Mouse (Mus musculus) neural tube, embryonic 14.5 days (tissue): ENCODE measurements around the gene Dlgap1. TPM values are rescaled to one million over a fixed set of nuclear protein-coding genes. Genes with fewer than 3 reads are reported as not detected.

Experiments used
- ATAC-seq: fragments of 200-750 bp; cut with Nextera tagmentation; 2 replicates; pipeline ENCODE4 v1.8.0; 2017; ENCODE audit warnings: low read depth, mild to moderate bottlenecking, moderate TSS enrichment, moderate library complexity
- H3K27ac ChIP-seq: fragments of 300-500 bp; sonication (generic); 2 replicates; pipeline ENCODE4 v1.5.1; 2014; ENCODE audit warnings: low read depth, mild to moderate bottlenecking, control low read depth, low read length, moderate library complexity, mixed read lengths
- H3K27me3 ChIP-seq: fragments of 300-500 bp; sonication (generic); 2 replicates; pipeline ENCODE4 v1.6.1; 2014; ENCODE audit warnings: low read length; ENCODE audit not compliant: control insufficient read depth, insufficient read depth
- H3K36me3 ChIP-seq: fragments of 300-500 bp; sonication (generic); 2 replicates; pipeline ENCODE4 v1.6.1; 2014; ENCODE audit warnings: low read length, mixed read lengths; ENCODE audit not compliant: control insufficient read depth, insufficient read depth
- H3K4me1 ChIP-seq: fragments of 300-500 bp; sonication (generic); 2 replicates; pipeline ENCODE4 v1.6.1; 2014; ENCODE audit warnings: low read length; ENCODE audit not compliant: control insufficient read depth, insufficient read depth
- H3K4me2 ChIP-seq: fragments of 300-500 bp; sonication (generic); 2 replicates; pipeline ENCODE4 v1.6.1; 2014; ENCODE audit warnings: mild to moderate bottlenecking, low read depth, low read length, control low read depth
- H3K4me3 ChIP-seq: fragments of 300-500 bp; sonication (generic); 2 replicates; pipeline ENCODE4 v1.5.1; 2014; ENCODE audit warnings: low read depth, low read length, control low read depth, mixed read lengths
- H3K9ac ChIP-seq: fragments of 300-500 bp; sonication (generic); replicated peaks from 2 replicates; pipeline ENCODE4 v1.6.1; 2014; ENCODE audit warnings: low read depth, mild to moderate bottlenecking, control low read depth, low read length, mixed read lengths
- H3K9me3 ChIP-seq: fragments of 300-500 bp; sonication (generic); 2 replicates; pipeline ENCODE4 v1.6.1; 2016; ENCODE audit warnings: low read length; ENCODE audit not compliant: control insufficient read depth
- WGBS: fragments of 180-500 bp; shearing (Covaris S2); extraction: QIAGEN DNeasy Blood & Tissue Kit; methylation state at CpG from one replicate; pipeline ENCODE4 v1.1.7; 2014; 5-methylcytosine and 5-hydroxymethylcytosine counted together
- polyA plus RNA-seq: library from polyadenylated mRNA; unstranded; fragments of >200 nt; fragmentation: Nextera tagmentation; extraction: Ambion mirVana; gene quantifications from 2 replicates; pipeline ENCODE4 v1.2.1, GENCODE M21; 2014

Gene Dlgap1
- polyA plus RNA-seq, 1 experiment from 2014 or later = 51.0 TPM

DNA sequence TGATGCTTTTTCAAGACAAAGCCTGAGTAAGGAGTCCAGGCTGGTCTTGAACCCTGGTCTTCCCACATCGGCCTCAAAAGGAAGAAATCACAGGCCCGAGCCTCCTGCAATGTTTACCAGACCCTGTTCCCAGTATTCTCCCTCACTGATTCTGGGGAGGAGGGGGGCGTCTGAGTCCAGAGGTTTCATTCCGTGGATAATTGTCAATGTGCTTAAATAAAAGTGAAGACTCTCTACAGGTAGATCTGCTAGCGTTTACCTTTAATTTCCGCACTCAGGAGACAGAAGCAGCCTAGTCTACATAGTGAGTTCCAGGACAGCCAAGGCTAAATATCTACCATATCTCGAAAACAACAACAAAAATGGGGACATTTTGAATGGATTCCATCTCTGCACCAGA lies 785.8 kb downstream of the Dlgap1 start:
- Histone ChIP-seq H3K4me3 (no peak overlapping the region), H3K9ac (no peak overlapping the region), H3K27me3 (no peaks in the 10 kb centered on the region), H3K4me1 (peaks cover 8% of the 10 kb centered on the region), H3K27ac (no peak overlapping the region), H3K9me3 (no peaks in the 10 kb centered on the region), H3K36me3 (no peaks in the 10 kb centered on the region), H3K4me2 (peak overlapping the region; percentile 48; the same call in 1 of the 2 replicates)
- no peak for ATAC-seq
- WGBS = 54% methylated on average over 7 of the region's 7 CpGs

- peak overlapping the region; percentile 48 for H3K4me2 ChIP-seq
- H3K27ac ChIP-seq = peak overlapping the region; percentile 73
- no peaks in the 10 kb centered on the region for H3K36me3 ChIP-seq
- H3K4me1 ChIP-seq = peaks cover 8% of the 10 kb centered on the region
- H3K27me3 ChIP-seq = no peaks in the 10 kb centered on the region
- H3K9ac ChIP-seq = no peak overlapping the region
- H3K9me3 ChIP-seq = no peaks in the 10 kb centered on the region
- WGBS = under 1% methylated on average over 22 of the region's 22 CpGs
- ATAC-seq = peak; percentile 75
- peak overlapping the region; percentile 21; the same call in 1 of the 2 replicates for H3K4me3 ChIP-seq
Observed at GRCm38 (mm10) chr17:70755039-70755668, 786.3 kb downstream of the Dlgap1 start.

- H3K9me3 ChIP-seq = no peaks in the 10 kb centered on the region
- H3K4me1 ChIP-seq = peaks cover 8% of the 10 kb centered on the region
- H3K27ac ChIP-seq = peak overlapping the region; percentile 73
- peak overlapping the region; percentile 48 for H3K4me2 ChIP-seq
- peak; percentile 70; the same call in 1 of the 2 replicates for ATAC-seq
- WGBS = 3% methylated on average over 14 of the region's 14 CpGs
- no peaks in the 10 kb centered on the region for H3K27me3 ChIP-seq
- no peaks in the 10 kb centered on the region for H3K36me3 ChIP-seq
- no peak overlapping the region for H3K9ac ChIP-seq
- peak overlapping the region; percentile 21; the same call in 1 of the 2 replicates for H3K4me3 ChIP-seq
Observed at GRCm38 (mm10) chr17:70755669-70756263, 786.9 kb downstream of the Dlgap1 start.

- H3K36me3 ChIP-seq = no peaks in the 10 kb centered on the region
- H3K4me3 ChIP-seq = no peak overlapping the region
- no peaks in the 10 kb centered on the region for H3K4me1 ChIP-seq
- H3K9ac ChIP-seq = no peak overlapping the region
- WGBS = 91% methylated on average over 7 of the region's 7 CpGs
- H3K27me3 ChIP-seq = no peaks in the 10 kb centered on the region
- H3K9me3 ChIP-seq = no peaks in the 10 kb centered on the region
- no peak overlapping the region for H3K4me2 ChIP-seq
- no peak for ATAC-seq
- no peak overlapping the region for H3K27ac ChIP-seq
Observed at GRCm38 (mm10) chr17:70762001-70762400, 793.1 kb downstream of the Dlgap1 start.

- no peak for ATAC-seq
- H3K36me3 ChIP-seq = no peaks in the 10 kb centered on the region
- 85% methylated on average over 10 of the region's 10 CpGs for WGBS
Observed at GRCm38 (mm10) chr17:70762634-70763033, 793.8 kb downstream of the Dlgap1 start.

GRCm38 (mm10) chr17:70765337-70765736 lies 796.5 kb downstream of the Dlgap1 start:
- no peaks in the 10 kb centered on the region for H3K36me3 ChIP-seq
- 95% methylated on average over 9 of the region's 9 CpGs for WGBS
- no peak for ATAC-seq
- H3K27ac ChIP-seq = no peak overlapping the region
- no peaks in the 10 kb centered on the region for H3K27me3 ChIP-seq
- no peak overlapping the region for H3K9ac ChIP-seq
- no peaks in the 10 kb centered on the region for H3K9me3 ChIP-seq
- no peak overlapping the region for H3K4me2 ChIP-seq
- H3K4me1 ChIP-seq = no peaks in the 10 kb centered on the region
- no peak overlapping the region for H3K4me3 ChIP-seq

More at GRCm38 (mm10) chr17:70762634-70763033, 793.8 kb downstream of the Dlgap1 start:
- Histone ChIP-seq H3K9me3 (no peaks in the 10 kb centered on the region), H3K4me1 (no peaks in the 10 kb centered on the region), H3K27me3 (no peaks in the 10 kb centered on the region), H3K27ac (no peak overlapping the region), H3K9ac (no peak overlapping the region), H3K4me2 (no peak overlapping the region), H3K4me3 (no peak overlapping the region)

GRCm38 (mm10) chr17:70765976-70766375 lies 797.1 kb downstream of the Dlgap1 start:
- H3K9me3 ChIP-seq = no peaks in the 10 kb centered on the region
- no peaks in the 10 kb centered on the region for H3K27me3 ChIP-seq
- 93% methylated on average over 18 of the region's 18 CpGs for WGBS
- ATAC-seq = no peak
- H3K4me3 ChIP-seq = no peak overlapping the region
- H3K27ac ChIP-seq = no peak overlapping the region
- H3K36me3 ChIP-seq = no peaks in the 10 kb centered on the region
- no peak overlapping the region for H3K4me2 ChIP-seq
- no peak overlapping the region for H3K9ac ChIP-seq
- no peaks in the 10 kb centered on the region for H3K4me1 ChIP-seq

- no peak overlapping the region for H3K4me3 ChIP-seq
- ATAC-seq = no peak
- no peaks in the 10 kb centered on the region for H3K4me1 ChIP-seq
- no peak overlapping the region for H3K27ac ChIP-seq
- no peaks in the 10 kb centered on the region for H3K36me3 ChIP-seq
- no peaks in the 10 kb centered on the region for H3K27me3 ChIP-seq
- WGBS = 6% methylated on average over 10 of the region's 10 CpGs
- H3K9ac ChIP-seq = no peak overlapping the region
- no peaks in the 10 kb centered on the region for H3K9me3 ChIP-seq
- H3K4me2 ChIP-seq = no peak overlapping the region
Observed at GRCm38 (mm10) chr17:70772120-70772899, 803.4 kb downstream of the Dlgap1 start.

GRCm38 (mm10) chr17:70779770-70780169 lies 810.9 kb downstream of the Dlgap1 start:
- Histone ChIP-seq H3K27me3 (no peaks in the 10 kb centered on the region), H3K9me3 (no peaks in the 10 kb centered on the region), H3K4me1 (no peaks in the 10 kb centered on the region), H3K9ac (no peak overlapping the region), H3K4me2 (no peak overlapping the region), H3K27ac (no peak overlapping the region), H3K4me3 (no peak overlapping the region), H3K36me3 (no peaks in the 10 kb centered on the region)
- no peak for ATAC-seq
- WGBS = 24% methylated on average over 7 of the region's 7 CpGs
